Mouse (Mus musculus) lung, adult 2 months (tissue): ENCODE data around the gene Golm1.
"Not testable (repeated sequence)": the region's sequence is repeated elsewhere in the genome, so short reads cannot be mapped to it uniquely, and the experiment has no call there.

ENCODE experiments used
- CTCF ChIP-seq: fragments of 200-500 bp; IDR thresholded peaks from 2 replicates; pipeline ENCODE4 v1.5.1; 2011; ENCODE audit warnings: mild to moderate bottlenecking, low read length, control low read depth; ENCODE audit not compliant: insufficient read depth
- POLR2A ChIP-seq: fragments of 200-500 bp; IDR thresholded peaks from 2 replicates; pipeline ENCODE4 v1.6.1; 2011; ENCODE audit warnings: low read depth, mild to moderate bottlenecking, control low read depth, low read length, borderline replicate concordance; ENCODE audit errors: extremely low read depth

DNA sequence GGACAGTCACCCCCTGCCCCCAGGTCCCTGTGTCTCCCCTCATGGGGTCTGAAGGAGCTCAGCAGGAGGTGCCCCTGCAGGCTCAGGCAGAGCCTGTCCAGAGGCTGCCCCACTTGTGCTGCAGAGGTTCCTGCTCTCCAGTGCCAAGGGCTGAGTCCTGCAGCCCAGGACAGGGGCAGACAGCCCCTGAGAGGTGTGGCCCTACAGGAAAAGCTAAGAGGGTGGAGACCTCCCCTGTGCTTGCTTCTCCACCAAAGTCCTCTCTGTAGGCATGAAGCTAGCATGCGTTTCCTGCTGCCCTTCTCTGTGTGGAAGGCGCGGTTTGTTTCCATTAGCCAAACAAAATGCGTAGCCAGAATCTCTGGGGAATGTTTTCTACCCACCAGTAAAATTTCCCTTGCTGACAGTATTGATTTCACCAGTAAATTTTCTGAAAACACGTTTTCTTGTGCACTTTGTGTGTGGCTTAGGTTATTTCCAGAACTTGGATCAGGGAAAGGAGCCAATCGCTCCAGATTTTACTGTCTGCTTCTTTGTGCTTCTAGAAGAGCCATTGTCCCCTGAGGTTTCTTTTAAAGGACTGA lies 43.3 kb upstream of the Golm1 start:
- TF ChIP-seq CTCF, POLR2A: not testable (repeated sequence)
